Mouse (Mus musculus) ES-CJ7 (cell line): ENCODE measurements at regions not wholly inside any gene's neighbourhood (a gene's known extent, or its start where the extent isn't known, plus 50 kb on each side); places are given as distances from the start of the nearest gene placed in this dataset.

Source experiments
- DNase-seq: peaks from one replicate; pipeline ENCODE4 v3.0.0; 2011; ENCODE audit warnings: low read depth, low spot score

DNA sequence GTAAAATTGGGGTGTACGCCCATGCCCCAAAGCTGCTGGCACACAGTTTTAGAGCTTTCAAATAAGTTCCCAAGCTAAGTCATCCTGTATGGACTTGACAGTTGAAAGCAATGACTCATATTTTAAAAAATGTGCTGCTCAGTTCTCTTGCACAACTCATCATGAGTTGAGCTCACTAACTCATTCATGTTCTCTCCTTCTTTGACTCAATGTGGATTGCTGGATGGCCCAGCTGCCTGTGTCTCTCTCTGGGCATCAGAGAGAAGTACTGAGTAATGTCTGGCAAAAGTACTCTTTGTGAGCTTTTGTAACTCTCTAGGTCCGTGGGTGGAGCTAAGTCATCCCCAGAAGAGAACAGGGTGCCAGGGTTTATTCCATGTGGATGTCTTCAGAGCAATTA, 355.3 kb downstream of the Rnd3 start:
- DNase-seq: no peak

DNA sequence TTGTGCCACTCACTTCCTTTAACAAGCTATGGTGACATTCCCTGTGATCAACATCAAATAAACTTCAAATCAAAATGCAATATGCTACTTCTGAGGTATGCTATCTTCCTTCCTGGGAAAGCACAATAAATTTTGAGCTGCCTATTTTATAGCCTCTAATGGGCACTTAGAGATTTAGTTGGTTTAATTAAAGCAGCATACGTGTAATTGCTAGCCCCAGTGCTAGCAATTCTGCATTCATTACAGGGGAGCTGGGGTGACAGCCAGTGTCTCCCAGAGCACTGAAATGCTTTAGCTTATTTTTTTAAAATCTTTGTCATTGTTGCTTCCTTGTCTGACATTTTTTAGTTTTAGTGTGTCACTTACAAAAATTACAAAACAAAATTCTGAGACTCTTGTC, 355.8 kb downstream of the Rnd3 start:
- no peak for DNase-seq

DNA sequence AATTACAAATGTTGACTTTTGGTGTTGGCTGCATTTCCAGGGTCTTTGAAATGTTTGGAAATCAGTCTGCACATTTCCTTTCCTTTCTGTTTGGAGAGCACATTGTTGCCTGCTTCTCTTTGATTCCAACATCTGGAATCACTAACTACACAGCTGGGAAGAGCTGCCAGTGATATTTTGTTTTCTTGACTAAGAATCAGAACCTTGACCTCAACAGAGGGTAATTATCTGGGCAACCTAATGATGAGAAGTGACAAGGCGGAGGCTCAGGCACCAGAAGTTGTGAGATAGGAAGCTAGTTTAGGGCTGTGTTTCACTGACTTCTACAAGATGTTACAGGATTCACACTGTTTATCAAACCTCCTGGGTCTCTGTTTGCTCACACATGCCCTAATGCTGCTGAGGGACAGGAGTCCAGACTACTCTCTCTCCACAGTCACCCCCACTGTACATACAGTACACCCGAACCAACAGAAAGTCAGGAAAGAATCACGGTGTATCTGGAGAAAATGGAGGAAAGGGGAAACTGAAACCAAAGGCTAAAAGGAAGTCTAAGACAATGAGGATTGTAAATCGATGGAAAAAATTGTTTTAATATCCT, 359.8 kb downstream of the Rnd3 start:
- DNase-seq: no peak

DNA sequence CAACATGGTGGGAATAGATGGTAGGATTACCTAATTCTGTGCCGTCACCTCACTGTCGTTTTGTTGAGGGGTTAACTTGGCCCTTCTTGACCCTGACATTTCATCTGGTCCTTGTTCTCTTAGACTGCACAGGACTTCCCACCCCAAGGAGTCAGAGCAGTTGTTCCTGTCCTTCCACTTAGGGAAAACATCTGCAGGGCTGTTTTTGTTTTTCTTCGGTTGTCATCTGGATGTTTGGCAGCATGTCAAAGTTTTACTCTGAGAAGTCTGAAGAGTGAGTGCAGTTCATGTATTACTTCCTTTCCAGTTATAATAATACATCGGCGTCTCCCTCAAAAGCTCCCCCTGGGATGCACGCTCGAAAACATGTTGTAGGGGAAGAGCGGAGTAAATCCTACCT, 376.8 kb downstream of the Rnd3 start:
- no peak for DNase-seq

DNA sequence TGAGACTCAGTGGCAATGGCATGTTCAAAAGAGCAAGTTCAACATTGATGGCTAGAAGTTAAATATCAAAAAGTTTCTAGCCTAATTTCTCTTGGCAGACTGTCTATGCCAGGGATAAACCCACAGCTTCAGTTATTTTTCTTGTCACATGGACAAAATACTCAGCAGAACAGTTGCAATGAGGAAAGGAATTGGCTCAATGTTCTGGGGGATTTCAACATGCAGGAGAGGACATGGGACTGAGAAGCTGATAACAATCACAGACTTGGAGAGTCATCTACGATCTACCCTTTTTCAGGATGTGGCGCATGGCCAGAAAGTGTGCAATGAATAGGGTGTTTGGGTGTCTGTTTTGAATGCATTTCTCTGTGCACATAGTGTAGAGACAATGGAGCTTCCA, 389.9 kb downstream of the Rnd3 start:
- no peak for DNase-seq

DNA sequence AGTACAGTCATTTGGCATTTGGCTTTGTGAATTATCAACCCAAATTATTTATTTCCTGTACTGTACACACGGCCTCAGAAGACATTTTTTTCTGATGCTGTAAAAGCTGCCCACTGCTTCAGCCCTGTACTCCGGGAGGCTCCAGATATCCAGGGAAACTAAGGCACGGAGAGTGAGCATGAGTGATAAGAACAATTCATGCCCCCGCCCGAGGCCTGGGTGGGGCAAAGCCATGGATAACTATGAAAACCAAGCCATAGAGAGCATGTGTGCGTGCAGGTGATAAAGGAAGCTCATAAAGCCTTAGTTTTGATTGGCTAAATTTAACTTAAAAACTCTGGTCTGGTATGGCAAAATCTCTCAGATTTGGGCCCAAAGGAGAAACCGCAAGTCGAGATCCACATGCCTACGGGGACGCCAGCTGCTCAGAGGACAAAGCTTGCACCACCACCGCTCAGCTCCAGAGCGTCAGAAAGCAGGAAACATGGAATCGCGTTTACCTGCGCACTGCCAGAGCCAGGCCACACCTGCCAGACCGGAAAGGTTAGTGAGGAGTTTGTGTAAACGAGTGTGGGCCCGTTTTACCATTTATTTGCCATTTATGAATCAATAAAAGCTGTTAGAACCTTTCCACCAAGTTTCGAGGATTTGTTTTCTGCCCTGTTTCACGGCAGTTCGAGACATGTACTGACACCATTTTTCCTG, 390.9 kb downstream of the Rnd3 start:
- no peak for DNase-seq

DNA sequence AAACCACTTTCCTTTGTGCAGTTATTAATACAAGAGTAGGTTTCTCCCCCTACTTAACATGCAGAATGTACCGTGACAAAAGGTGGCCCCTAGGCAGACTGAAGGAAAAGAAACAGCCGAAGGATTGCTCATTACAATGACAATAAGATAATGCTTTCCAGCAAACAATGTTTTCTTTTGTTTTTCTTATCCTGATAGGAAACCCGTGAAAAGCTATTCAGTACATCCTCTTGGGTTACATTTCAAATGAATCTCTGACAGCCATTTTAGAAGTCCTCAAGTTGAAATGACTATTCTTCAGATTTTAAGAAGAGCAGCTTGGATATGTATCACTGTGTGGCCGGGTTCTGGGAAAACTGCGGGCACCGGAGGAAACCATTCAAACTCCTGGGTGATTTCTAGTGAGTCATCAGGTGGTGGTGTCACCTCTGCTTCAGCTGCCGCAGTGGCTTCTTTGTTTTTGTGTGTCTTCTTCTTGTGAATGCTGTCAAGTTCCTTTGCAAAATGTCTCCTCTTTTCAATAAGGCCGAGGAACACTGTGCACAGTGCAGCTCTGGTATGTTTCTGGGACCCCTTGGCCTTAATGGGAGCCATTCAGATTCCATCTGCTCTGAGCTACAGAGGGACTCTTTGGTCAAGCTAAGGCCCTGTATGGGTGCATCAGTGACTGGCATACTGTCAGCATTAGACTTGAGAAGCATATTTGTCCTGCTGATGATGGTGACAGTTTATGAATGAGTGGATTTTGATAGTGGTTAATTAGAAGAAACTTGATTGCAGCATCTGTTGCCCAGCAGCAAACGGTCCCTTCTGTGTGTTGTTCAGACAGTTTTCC, 393.1 kb downstream of the Rnd3 start:
- peak; percentile 19 for DNase-seq

DNA sequence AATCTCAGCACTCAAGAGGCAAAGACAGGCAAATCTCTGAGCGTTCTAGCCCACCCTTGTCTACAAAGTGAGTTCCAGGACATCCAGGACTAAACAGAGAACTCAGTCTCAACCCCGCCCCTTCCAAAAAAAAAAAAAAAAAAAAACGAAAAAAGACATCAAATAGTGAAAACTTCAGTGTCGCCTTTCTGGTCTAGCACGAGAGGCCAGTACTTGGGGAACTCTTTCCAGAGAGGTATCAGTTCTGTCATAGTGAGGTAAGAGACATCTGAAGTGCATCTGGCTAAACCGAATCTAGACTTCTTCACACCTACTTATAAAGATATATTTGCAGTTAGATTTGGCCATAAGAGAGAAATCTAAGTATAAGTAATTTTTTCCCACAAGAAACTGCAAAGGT, 393.8 kb downstream of the Rnd3 start:
- no peak for DNase-seq

DNA sequence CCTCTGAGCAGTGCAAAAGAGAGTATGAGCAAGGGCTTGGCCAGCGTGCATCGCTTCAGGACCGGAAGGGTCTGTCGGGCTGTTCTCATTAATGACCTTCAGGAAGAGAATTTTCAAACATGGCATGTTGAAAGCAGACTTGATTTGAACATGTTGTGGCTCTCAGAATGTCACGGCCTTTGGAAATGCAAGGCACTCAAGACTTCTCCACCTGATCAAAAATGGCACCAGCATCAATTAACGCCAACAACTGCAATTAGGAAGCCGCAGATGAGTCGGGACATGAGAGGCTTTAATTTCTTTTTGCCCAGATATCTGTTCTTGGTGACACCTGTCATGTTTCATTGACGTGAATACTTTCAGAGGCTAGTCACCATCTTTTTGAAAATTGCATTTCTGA, 396.5 kb downstream of the Rnd3 start:
- DNase-seq: no peak

DNA sequence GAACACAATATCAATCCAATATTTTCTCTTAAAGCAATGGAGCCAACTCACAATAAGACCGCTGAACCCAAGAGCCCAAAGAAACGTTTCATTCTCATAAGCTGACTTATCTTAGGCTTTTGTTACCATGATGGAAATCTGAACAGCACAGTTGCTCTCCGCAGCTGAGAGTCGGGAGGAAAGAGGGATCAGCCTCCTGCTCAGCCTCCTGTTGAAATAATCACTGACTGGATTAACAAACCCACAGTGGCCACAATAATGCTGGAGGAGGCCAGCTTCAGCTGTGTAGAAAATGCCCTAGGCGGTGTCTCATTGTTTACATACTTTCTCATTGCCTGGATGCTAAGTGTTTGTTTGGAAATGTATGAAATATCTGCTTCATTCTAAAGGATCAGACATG, 398.1 kb downstream of the Rnd3 start:
- DNase-seq: no peak

DNA sequence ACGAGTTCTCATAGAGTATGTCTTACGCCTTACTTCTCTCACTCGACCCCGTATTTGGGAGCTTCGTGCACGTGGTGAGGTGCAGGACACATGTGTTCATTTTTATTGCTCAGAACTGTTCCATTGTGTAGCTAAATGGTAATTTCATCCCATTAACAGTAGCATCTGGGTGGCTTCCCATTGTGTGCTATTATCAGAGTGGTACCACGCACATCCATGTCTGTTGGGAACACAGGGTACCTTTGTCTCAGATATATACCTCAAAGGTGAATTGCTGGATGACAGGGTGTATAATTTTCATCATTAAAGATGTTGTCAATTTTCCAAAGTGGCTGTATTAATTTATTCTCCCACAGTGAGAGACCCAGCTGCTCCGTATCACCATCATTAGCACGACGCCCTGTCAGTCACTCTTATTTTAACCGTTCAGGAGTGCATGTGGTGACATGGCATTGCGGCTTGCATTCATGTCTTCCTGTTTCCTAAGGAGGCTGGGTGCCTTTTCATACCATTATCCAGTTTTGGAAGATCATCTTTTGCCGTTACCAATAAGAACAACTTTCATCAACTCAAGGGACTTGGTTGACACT, 404.2 kb downstream of the Rnd3 start:
- DNase-seq: no peak

DNA sequence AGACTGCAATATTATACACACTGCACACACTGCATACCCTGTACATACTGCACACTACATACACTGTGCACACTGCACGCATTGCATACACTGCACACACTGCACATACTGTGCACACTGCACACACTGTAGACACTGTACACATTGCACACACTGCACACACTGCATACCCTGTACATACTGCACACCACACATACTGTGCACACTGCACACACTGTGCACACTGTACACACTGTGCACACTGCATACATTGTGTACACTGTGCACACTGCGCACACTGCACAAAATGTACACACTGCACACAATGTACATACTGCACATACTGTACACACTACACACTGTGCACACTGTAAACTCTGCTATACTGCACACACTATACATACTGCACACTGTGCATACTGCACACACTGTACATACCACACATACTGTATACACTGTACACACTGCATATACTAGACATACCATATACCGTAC, 405.1 kb downstream of the Rnd3 start:
- no peak for DNase-seq

DNA sequence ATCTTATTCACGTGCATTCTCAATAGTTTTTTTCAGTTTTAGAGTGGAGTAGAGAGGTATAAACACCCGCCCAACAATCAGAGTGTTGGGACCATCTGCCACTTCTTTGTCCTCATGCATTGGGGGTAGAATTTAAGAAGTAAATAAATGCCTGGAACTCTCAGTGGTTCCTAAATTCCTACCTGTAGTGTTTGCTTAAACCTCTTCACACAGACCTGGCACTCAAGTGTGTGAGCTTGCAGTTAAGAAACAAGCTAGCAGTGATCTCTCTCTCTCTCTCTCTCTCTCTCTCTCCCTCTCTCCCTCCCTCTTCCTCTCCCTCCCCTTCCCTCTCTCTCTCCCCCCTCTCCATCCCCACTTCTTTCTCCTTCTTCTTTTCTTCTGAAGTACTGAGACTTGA, 406.5 kb downstream of the Rnd3 start:
- no peak for DNase-seq

DNA sequence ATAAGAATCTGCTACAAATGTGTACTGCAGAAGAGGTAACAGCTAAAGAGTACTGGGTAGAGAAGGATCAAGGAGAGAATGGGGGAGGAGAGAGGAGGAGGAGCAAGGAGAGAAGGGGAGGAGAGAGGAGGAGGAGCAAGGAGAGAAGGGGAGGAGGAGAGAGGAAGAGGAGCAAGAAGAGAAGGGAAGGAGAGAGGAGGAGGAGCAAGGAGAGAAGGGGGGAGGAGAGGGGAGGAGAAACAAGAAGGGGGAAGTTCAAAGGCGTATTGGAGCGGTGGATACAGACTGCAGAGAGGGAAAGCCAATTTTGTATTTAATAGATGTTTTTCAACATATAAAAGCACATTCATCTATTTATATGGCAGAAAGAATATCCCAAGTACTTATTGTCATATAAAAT, 407.6 kb downstream of the Rnd3 start:
- DNase-seq: no peak

DNA sequence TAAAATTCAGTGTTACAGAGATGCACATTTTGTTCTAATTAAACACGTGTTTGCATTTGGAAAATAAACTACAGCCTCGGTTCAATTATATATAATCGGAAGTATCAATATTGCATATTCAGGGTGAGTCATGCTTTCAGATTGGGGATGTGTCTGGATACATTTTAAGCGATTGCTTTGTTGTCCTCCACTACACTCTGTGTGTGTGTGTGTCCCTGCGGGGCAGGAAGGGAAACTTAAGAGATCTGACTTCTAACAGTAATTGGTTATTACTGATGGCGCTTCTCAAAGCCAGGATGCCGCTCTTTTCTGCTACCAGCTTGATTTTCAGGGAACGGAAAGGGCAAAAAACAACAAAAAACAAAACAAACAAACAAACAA, 409.3 kb downstream of the Rnd3 start:
- DNase-seq: no peak

DNA sequence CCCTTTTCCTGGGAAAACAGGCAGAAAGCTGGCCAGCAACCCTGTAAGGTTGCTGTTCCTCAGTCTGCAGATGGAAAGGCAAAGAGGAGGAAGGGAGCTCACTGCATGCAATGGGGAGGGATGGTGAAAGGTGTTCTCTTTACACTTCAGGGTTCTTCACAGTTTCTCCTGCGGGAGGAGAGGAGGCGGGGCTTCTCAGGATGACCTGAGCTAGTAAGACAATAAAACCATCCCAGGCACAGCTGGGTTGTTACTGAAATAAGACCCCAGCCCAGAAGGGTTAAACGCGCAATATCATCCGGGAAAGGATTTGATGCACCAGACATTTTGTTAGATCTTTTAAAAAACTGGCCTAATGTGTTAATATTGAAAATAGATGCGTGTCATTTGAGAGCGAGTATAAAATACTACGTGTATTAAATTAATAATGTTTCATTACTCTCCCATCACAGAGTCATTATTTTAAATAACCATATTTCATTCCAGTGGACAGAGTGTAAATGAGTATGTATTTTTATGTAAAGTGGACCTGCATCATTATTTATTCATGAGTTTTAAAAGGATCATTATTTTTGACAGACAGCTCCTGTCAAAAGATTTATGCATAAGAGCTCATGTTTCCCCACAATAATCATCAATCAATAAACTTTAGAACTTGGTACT, 409.8 kb downstream of the Rnd3 start:
- no peak for DNase-seq

DNA sequence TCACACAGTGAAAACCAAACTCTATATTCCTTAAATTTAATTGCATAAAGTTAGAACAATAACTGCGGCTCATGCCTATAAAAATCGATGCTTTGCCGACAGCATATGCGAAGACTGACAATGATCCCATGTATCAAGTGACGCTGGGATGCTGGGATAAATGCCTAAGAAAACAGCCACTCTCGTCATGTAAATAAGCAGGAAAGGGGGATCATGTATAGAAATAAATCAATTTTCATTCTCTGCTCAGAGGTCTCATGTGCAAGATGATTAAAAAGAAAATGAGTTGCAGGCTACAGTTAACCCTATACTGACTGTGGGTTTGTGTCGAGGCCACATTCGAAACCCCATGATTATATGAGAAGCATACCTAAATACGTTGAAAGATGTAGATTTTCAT, 411.2 kb downstream of the Rnd3 start:
- DNase-seq: no peak

DNA sequence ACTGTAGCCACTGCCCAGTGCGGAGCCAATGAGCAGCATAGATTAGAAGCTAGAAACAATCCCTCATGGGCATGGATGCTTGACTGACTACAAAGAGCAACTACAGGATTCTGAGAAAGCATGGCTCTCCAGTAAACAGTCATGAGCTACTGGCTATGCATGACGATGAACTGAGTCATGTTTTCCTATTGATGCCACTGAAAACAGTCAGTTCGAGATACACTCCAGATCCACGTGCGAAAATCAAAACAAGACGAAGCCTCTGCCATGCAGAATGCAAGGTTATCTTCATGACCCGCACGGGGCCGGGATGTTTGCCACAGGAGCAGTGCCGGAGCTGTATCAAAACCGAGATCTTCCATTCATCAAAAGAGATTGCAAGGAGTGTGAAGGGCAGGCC, 413.9 kb downstream of the Rnd3 start:
- no peak for DNase-seq

DNA sequence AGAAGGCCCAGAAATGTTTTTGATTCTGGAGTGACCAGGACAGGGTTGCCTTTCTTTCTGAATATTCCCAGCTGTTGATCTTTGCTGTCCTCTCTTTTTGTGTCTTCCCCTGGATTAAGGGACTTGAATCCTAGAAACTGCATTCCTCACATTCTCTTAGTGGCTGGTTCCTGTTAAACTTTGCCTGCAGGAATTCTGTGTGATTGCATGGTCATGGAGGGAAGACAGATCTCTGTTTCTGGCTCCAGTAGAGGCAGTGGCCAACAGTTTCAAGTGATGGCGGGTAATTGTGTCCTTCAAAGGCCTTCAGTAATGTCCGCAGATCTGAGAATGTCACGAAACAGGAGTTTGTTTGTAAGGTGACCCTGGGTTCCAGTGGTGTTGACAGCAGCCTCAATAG, 410.1 kb upstream of the Mmadhc start:
- DNase-seq: no peak

DNA sequence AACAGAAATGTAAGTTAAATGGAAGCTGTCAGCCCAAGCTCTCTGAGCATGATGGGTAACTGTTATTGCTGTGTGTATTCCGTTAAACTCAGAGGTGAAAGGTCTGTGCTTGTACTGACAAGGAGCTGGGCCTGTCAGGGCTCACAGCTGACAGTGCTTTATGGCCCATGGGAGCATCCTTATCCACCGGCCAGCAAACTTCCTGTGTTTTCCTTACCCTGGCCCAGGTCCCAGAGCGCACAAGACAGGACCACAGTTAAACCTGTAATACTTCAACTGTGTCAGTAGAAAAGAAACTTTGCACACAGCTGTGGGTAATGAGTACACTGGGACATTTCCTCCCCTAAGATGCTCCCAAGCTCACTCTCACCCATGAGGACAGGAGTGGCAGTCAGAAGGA, 407.7 kb upstream of the Mmadhc start:
- DNase-seq: no peak

DNA sequence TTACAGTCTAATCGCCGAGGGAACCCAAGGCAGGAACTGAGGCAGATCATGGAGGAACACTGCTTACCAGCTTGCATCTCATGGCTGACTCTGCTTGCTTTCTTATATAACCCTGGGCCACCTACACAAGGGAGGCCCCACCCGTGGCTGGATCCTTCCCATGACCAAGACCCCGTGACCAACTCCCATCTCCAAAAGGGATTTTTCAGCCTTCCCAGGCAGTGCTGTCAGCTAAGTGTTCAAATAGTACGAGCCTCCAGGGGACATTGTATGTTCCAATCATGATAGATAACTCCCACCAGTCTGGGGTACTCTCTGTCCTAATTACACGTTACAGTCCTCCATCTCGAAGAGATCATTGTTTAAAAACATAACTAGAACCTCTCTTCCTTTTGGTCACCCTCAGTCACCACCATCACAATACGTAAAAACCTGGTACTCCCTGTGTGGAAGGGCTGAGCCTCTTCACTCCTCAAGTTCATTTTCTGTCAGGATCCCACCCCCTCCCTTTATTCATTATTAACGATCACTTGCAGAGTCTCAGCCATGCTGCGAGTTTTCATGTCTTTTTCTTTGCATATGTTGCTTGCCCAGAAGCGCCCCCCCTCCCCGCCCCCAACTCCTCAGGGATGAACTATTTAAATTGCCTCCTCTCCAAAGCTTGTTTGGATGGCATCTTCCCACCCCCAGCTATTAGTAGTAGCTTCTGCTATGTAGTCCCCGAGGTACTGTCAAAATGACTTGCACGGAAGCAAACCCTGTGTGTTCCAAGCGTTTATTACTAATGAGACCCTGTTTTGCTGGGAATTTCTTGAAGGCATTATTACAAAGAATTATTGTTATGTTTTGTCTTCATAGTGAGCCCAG, 406.2 kb upstream of the Mmadhc start:
- DNase-seq: no peak
